Mouse (Mus musculus): ENCODE data around the gene Fbxl16. TPM values are rescaled to one million over a fixed set of nuclear protein-coding genes. Genes with fewer than 3 reads are reported as not detected.
"Not testable (repeated sequence)": the region's sequence is repeated elsewhere in the genome, so short reads cannot be mapped to it uniquely, and the experiment has no call there.

Fbxl16 gene
- total RNA-seq, 2 experiments from 2014 or later: 24.8 to 26.9 TPM

DNA sequence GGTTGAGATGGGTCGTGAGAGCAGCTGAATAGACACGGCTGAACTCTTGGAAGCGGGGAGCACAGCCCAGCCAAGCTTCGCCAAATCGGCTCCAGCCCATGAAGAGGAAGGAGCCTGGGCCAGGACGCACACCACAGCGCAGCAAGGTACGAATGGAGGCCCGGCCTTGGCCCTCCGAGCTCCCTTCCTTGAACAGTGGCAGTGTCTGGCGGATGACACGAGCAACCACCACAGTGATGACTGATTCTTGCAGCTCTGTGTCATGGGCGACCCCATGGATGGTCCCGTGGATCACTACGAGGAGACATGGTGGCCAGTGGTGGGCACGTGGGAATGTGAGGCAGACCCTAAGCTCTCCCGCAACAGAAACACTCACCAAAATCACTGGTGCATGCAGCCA lies 13.9 kb upstream of the Fbxl16 start:
- DNase-seq (ENCODE audit: low spot score in 2 of 2): no peak

DNA sequence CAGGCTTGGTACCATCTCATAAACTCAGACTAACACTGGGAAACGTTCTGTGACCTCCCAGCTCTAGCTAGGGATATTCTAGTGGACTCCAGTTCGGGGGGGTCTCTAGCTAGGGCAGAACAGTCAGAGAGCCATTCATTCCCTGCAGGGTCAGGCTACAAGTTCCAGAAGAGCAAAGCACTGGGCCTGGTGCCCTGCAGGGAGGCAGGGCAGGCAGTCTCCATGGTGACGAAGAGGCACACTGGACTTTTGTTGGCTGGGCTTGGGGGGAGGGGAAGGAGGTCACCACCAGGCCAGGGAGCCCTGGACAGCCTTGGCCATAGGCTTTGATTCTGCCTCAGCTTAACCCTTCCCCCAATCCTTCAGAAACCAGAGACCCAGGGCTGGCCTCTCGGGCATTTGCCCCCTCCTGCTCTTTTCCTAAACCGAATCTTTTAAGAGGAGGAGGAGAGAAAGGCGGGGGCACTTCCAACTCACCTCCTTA lies 13.2 kb upstream of the Fbxl16 start, which contains the start of gene AC134908.4:
TSS of gene AC134908.4 (minus strand) at position 51 of the 484 bp plus-strand sequence.
- no peak for DNase-seq (ENCODE audit: low spot score in 2 of 2)

DNA sequence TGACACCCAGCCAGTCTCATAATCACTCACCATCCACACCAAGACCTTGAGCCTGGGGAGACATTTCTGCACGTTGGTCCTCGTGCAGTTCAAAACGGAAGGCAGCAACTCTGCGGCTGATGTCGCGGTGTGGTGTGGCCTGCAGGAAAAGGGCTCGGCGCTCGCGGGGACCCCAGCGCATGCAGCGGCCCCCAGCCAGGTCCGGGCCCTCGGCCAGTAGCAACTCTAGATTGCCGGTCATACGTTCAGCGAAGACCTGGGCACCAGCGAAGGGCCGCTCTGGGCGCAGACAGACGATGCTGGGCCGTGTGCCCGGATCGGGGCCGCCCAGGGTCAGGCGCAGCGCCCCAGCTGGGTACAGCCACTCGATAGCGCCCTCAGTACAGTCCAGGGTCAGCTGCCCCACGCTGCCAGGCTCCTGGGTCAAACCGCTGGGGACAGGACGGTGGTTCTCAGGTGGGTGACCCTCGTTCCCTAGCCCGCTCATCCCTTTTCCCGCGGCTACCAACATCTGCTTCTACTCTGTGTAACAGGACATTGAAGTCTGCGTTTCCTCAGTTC lies 12.6 kb upstream of the Fbxl16 start:
- DNase-seq (ENCODE audit: low spot score in 2 of 2): no peak

DNA sequence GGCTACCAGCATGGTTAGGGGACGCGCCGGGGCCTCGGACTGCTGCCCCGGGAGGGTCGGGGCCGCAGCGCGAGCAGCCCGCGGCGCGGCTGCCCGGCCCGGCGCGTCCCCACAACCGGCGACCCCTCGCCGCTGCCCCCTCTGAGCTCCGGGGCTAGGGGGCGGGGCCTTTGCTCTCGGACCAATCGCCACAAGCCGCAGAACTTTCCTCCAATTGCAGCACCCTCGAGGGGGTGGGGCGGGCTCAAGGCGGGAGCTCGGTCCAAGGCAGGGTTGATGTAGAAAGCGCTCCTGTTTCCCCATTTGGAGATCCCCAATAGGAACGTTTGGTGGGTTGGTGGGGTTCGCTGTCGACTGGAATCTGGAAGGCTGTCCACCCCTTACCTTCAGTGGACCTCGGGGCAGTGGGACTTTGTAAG lies 11.9 kb upstream of the Fbxl16 start, which contains the start of gene Metrn:
TSS of gene Metrn (minus strand) at position 186 of the 419 bp plus-strand sequence.
- DNase-seq (ENCODE audit: low spot score in 2 of 2): peak; percentile 73 to 80

DNA sequence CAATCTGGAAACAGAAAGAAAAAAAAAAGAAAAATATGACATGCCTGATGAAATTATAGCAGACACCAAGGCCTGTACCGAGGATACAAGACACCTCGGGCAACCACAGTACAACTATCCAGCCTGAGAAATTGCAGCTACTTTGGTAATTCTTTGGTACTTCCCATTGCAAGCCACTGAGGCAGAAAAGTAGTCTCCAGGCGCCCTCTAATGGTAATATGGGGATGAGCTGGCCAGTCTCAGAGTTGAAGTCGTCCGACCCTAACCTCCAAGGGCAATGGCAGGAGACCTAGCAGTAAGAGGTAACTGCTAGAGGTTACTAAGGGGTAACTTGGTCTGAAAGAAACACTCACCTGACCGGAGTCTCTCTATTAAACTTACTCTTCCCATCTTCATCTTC lies 7.9 kb upstream of the Fbxl16 start:
- no peak for DNase-seq (ENCODE audit: low spot score in 2 of 2)

DNA sequence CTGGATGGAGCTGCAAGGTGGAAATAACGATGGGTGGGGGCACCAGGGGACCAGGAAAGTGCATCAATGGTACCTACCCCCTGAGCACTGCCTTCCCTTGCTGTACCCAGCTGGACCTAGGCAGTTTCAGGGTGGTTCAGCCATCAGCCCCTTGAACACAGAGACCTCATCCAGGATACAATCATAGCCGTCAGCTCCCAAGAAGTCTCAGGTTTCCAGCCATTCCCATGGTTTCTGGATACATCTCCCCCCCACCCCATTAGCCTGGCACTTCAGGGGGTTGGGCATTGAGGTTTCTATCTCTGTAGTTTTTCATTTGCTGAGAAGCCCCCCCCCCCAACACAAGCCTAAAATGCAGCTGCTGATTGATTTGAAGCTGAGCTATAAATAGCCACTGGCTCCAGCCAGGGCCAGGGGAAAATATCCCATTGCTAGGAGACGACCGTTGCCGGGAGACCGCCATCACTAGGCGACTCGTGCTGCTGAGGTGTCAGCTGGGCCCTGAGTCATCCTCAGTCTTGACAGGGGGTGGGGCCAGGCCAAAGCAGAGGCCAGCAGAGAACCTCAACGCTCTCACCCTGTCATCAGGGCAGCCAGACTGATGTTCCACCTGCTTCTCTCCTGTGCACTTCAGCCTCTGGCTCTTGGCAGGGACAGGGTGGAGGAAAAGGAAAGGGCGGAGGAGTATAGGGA lies 5.9 kb upstream of the Fbxl16 start:
- peak; percentile 49 to 54 for DNase-seq (ENCODE audit: low spot score in 2 of 2)

DNA sequence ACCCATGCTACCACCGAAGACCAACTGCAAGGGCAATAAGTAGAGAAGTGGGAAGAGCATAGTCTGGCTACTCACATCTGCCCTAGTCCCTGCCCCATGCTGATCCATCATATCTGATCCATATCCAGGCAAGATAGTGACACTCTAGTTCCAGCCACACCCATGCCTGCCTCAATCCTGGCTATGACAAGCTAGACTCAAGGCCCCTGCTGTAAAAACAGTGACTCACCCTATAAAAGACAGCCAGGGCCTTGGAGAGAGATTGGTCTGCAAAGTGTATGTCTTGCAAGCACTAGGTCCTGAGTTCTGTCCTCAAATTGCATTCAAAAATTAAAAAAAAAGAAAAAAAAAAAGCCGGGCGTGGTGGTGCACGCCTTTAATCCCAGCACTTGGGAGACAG lies 2.4 kb upstream of the Fbxl16 start:
- DNase-seq (ENCODE audit: low spot score in 2 of 2): no peak

DNA sequence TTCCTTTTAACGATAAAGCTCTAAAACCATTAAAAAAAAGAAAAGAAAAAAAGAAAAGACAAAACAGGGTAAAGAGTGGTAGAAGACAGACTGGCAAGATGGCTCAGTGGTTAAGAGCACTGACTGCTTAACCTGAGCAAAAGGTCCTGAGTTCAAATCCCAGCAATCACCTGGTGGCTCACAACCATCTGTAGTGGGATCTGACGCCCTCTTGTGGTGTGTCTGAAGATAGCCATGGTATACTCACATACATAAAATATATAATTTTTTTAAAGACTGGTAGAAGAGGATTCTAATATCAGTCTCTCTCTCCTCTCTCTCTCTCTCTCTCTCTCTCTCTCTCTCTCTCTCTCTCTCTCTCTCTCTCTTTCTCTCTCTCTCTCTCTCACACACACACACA lies 1.4 kb upstream of the Fbxl16 start:
- not testable (repeated sequence) for DNase-seq (ENCODE audit: low spot score in 2 of 2)

DNA sequence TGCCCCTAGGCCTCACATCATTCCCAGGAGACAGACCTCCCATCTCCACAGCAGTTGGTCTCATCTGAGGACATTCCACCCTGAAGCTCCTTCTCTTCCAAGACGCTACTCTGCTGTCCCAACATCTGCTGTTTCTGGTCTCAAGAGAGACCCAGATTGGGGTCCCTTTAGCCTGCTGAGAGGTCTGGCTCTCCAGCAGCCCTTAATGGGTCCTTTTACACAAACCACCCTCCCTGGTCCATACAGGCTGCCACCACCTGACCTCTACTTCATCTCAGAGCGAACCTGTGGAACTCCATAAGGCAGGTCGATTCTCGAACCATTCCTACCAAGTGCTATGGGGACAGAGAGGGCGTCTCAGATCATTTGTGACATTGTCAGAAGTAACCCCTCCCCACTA lies 857 bp upstream of the Fbxl16 start:
- no peak for DNase-seq (ENCODE audit: low spot score in 2 of 2)

DNA sequence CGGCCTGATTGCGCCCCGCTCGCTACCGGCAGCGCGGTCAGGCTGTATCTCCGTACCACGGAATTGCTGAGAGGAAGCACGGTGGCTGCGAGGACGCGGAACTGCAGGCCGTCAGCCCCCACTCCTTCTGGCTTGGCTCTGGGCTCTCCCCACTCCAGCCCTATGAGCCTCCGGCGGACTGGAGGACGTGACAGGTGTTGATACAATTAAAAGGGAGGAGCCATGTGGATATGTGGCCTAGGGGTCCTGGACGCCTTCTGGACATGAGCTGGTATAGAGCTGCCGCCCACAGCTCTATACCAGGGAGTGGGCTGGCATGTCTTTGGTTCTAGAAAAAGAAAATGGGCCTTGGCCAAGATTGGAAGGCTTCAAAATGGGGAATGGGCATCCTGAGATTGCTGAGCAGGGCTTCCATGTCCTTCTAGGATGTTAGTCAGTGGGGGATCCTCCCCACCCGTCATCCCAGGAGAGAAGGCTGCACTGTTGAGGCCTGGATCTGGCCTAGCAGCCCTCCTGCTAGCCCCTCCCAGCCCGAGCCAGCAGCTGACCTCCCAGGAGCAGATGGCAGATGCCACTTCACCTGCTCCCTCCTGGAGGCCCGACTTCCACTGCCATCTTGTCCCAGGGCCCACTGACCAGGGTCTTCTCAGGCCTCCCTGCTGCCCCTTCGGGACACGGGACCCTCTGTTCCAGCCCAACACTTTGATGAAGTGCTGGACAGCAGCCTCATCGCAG lies 888 bp downstream of the Fbxl16 start:
- DNase-seq (ENCODE audit: low spot score in 2 of 2): no peak

DNA sequence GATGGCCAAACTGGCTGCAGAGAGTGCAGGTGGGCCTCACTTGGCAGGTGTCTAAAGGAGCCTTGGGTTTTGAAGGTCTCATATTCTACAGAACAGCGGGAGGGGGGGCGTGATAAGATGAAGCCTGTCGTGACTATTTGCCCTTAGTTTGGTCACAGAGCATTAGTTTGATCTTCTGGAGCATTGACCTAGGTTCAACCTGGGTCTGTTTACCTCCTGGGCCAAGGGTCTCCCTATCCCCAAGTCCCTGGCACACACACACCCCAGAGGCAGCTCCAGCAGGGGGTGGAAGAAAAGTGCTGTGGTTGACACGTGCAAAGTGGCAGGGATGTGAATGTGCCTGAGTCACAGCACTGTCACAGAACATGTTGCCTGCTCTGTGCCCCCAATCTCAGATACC lies 2.0 kb downstream of the Fbxl16 start:
- no peak for DNase-seq (ENCODE audit: low spot score in 2 of 2)

DNA sequence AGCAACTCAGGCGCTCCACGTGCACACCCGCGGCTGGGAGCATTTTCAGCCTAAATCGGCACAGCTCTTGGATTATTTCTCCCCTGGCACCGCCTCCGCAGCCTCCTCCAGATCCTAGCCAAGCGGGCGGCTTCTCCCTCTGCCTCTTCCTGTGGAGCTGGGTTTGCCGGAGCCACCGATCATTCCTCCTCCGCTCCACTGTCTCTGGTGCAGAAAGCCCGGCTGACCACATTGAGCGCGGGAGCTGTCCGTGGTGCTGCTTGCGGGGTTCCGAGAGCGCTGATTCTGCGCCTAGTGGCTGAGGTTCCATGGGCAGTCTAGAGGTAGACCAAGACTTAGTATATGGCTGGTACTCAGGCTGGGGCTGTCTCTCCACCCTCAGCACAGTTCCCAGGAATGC lies 4.6 kb downstream of the Fbxl16 start:
- DNase-seq (ENCODE audit: low spot score in 2 of 2): peak; percentile 78 to 84

DNA sequence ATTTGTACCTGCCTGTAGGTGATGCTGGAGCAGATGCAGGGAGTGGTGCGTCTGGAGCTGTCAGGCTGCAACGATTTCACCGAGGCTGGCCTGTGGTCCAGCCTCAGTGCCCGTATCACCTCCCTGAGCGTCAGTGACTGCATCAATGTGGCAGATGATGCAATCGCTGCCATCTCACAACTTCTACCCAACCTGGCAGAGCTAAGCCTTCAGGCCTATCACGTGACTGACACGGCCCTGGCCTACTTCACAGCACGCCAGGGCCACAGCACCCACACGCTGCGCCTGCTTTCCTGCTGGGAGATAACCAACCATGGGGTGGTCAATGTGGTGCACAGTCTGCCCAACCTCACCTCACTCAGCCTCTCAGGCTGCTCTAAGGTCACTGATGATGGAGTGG lies 8.8 kb downstream of the Fbxl16 start:
- no peak for DNase-seq (ENCODE audit: low spot score in 2 of 2)

DNA sequence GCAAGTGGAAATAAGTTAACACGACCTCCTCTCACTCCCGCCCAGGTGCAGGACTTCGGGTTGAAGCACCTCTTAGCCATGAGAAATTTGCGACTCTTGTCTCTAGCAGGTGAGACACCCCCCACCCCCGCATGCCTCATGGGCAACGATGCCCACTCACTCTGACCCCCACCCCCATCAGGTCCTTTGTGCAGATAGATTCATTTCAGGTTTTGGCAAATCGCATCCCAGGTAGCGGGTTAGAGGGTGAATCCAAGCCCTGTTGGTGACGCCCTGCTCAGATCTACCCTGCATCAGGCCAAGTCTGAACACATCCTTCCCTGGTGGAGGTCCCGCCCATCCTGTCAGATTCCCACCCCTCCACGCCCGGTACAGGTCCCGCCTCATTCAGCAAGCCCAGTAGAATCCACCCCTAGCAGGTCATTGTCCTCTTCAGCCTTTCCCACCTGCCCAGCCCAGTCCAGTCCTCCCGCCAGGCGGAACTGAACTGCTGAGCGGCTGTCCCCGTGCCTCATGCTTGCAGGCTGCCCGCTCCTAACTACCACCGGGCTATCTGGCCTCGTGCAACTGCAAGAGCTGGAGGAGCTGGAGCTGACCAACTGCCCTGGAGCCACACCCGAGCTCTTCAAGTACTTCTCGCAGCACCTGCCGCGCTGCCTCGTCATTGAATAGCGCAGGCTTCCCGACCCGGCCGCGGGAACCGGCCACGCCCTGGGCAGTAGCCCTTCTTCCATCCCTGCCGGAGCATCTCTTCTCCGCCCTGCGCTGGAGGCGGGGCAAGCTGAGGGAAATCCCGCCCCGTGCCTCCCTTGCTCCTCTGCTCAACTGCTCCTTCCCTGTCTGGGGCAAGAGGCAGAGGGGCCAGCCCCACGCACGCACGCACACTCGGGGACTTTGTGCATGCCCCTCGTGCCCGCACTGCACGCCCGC lies 10.2 kb downstream of the Fbxl16 start:
- no peak for DNase-seq (ENCODE audit: low spot score in 2 of 2)

DNA sequence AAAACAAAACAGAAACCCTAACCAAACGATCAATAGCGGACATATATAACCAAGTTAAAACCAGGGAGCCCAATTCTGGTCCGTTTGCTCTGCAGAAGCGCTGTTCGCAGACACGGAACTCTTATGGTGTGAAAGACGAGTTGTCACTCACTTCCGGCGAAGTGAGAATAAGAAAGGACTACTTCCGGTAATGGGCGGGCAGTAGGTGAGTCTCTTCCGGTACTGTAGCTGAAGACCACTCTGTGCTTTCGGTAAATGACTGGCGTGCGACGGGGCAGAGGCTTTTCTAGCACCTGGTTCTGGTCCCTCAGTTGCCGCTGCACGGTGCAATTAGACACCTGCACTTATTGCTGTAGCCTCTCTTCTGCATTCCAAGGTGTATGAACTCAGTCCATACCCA lies 14.6 kb downstream of the Fbxl16 start, which contains the start of gene Wdr24:
TSS of gene Wdr24 (plus strand) at position 176 of the 400 bp plus-strand sequence.
- DNase-seq (ENCODE audit: low spot score in 2 of 2): peak in 1 of 2 experiments; percentile 64

DNA sequence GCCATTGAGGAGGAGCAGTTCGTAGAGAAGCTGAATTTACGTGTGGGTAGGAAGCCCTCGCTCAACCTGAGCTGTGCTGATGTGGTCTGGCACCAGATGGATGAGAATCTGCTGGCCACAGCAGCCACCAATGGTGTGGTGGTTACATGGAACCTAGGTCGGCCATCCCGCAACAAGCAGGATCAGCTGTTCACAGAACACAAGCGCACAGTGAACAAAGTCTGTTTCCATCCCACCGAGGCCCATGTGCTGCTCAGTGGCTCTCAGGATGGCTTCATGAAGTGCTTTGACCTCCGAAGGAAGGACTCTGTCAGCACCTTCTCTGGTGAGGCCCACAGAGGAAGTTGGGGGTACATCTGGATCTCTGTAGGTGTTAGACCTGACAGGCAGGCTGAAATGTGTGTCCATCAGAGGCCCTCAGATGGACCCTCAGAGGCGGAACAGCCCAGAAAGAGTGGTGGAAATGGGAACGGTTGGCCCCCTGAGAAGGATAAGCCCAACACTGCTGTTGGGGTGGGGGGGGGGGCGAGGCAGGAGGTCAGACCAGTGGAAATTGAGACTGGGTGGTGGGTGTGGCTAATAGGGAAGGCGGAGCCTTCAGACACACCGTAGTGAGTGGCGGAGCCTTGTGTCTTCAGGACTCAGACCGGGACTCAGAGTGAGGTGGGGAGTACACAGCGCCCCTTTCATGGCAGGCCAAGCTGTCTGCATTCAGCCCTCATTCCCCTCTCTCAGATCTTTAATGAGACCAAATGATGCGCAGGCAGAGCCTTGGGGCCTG lies 15.7 kb downstream of the Fbxl16 start:
- DNase-seq (ENCODE audit: low spot score in 2 of 2): no peak

DNA sequence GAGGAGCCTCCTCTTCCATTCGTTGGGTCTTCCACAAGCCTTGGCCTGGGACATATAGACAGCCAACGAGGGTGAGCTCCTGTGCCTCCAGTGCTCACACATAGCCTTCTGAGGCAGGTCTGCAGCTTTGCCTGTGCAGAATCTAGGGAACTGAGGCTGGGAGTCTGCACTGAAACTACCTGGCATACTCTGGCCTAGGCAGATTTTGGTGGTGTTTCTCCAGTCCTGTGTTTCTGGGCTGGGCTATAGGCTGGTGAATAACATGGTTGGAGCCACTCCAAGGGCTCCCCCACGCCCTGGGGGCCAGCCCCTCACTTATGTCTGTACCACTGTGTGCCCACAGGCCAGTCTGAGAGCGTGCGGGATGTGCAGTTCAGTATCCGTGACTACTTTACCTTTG lies 16.4 kb downstream of the Fbxl16 start:
- DNase-seq (ENCODE audit: low spot score in 2 of 2): no peak

DNA sequence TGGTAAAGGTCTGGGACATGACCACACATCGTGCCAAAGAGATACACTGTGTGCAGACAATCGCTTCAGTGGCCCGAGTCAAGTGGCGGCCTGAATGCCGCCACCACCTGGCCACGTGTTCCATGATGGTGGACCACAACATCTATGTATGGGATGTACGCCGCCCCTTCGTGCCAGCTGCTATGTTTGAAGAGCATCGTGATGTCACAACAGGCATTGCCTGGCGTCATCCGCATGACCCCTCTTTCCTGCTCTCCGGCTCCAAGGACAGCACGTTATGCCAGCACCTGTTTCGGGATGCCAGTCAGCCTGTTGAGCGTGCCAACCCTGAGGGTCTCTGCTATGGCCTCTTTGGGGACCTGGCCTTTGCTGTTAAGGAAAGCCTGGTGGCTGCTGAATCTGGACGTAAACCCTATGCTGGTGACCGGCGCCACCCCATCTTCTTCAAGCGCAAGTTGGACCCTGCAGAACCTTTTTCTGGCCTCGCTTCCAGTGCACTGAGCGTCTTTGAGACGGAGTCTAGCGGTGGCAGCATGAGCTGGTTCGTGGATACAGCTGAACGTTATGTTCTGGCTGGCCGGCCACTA lies 17.2 kb downstream of the Fbxl16 start:
- DNase-seq (ENCODE audit: low spot score in 2 of 2): no peak

DNA sequence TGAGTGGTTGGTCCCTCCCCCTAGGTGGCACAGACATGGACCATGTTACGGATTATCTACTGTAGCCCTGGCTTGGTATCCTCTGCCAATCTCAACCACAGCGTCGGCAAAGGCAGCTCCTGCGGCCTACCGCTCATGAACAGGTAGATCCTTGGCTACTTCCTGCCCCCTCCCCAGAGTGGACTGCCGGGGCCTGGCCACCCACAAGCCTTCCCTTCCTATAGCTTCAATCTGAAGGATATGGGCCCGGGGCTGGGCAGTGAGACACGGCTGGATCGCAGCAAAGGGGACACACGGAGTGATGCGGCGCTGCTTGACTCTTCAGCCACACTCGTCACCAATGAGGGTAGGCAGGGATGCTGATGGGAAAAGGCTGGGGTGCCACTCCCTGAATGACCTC lies 18.1 kb downstream of the Fbxl16 start:
- no peak for DNase-seq (ENCODE audit: low spot score in 2 of 2)

All from adrenal gland, postnatal 4 days (tissue).